Mouse (Mus musculus): Measurements from ENCODE around the gene Gtpbp4.
"Not testable (repeated sequence)": the region's sequence is repeated elsewhere in the genome, so short reads cannot be mapped to it uniquely, and the experiment has no call there.

The Gtpbp4 gene

GRCm38 (mm10) chr13:8972369-8972768 lies 23.5 kb downstream of the Gtpbp4 start:
- DNase-seq (ENCODE audit: low spot score in 2 of 2): no peak

- DNase-seq (ENCODE audit: low spot score in 2 of 2): no peak
Observed at GRCm38 (mm10) chr13:8967742-8968141, 28.1 kb downstream of the Gtpbp4 start.

DNA sequence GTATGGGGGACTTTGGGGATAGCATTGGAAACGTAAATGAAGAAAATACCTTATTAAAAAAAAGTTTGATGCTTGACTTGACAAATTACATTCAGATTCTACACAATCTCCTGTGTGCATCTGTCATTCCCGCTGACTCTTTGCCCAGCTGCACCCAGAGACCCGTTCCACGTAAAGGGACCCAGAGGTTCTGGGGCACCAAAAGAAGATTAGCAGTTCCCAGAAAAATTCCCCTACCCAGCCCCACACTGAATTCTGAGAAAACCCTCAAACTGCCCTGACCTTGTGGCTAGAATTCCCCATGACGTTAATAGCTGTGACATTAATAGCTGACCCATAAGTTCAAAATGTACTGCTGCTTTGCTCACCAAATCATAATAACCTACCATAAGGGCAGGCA lies 30.7 kb downstream of the Gtpbp4 start:
- no peak for DNase-seq (ENCODE audit: low spot score in 2 of 2)

- not testable (repeated sequence) for DNase-seq (ENCODE audit: low spot score in 2 of 2)
Observed at GRCm38 (mm10) chr13:8962266-8962665, 33.6 kb downstream of the Gtpbp4 start.

DNA sequence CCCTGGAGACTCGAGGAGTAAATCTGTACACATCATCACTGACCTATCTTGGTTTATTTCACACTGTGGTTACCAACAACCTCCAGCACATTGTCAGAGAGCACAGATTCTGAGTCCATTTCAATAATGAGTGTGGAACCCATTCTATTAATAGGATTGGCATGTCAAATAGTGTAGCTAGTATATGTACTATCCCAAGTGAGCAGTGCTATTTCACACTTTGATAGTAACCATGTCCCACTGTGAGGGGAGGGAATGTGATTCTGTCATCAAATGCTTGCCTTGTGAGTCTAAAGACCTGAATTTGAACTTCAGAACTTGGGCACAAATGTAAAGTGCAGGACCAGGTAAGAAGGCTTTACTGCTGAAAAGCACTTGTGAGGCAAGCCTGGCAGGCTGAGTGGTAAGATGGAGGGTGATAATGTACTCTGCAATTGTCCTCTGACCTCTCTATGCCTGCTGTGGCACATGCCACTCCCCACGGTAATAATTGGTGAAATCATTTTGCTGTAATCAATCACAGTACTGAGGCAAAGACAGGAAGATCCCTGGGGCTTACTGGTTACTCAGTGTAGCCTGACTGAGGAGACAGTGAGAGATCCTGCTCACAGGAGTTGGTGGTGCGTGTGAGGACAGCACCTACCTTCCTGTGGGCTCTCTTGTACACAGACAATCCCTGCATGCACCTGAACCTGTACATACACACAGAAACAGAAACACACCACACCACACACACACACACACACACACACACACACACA lies 34.6 kb downstream of the Gtpbp4 start:
- DNase-seq (ENCODE audit: low spot score in 2 of 2): not testable (repeated sequence)

GRCm38 (mm10) chr13:8959554-8959953 lies 36.3 kb downstream of the Gtpbp4 start:
- not testable (repeated sequence) for DNase-seq (ENCODE audit: low spot score in 2 of 2)

GRCm38 (mm10) chr13:8959058-8959457 lies 36.8 kb downstream of the Gtpbp4 start:
- DNase-seq (ENCODE audit: low spot score in 2 of 2): not testable (repeated sequence)

DNA sequence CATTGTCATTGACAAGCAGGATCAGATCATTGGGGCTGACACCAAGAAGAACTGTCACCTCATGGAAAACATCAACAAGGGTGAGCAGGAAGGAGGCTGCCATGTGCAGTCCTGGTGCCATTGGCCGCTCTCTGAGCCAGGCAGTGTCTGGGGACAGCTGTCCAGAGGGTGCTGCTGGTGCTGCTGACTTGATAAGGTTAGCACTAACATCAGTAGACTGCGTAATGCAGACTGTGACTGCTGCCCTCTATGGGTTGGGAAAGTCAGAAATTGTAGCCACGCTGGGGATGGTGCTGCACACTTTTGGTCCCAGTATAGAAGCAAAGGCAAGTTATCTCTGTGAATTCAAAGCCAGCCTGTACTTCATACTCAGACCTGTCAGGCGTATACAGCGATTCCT lies 39.0 kb downstream of the Gtpbp4 start:
- not testable (repeated sequence) for DNase-seq (ENCODE audit: low spot score in 2 of 2)

GRCm38 (mm10) chr13:8955127-8955526 lies 40.8 kb downstream of the Gtpbp4 start:
- DNase-seq (ENCODE audit: low spot score in 2 of 2): not testable (repeated sequence)

DNA sequence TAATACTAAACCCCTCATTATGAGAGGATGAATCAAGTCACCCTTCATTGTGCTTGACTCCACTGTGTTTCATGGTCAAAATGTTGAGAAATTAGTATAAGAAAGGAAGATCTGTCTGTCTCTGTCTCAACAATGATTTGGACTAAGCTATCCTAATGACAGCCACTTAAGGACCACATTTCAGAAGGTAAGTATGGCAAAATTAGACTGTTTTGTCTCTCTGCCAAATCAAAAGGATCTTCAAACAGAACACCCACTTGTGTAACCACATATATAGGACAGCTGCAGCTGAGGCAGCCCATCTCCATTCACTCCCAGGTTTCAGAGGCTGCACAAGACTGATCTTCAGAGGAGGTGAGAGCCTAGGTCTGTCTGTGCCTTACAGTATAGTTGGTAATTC lies 43.3 kb downstream of the Gtpbp4 start, which contains the start of gene Idi2:
TSS of gene Idi2 (plus strand) at position 301 of the 400 bp plus-strand sequence.
- DNase-seq (ENCODE audit: low spot score in 2 of 2): not testable (repeated sequence)

DNA sequence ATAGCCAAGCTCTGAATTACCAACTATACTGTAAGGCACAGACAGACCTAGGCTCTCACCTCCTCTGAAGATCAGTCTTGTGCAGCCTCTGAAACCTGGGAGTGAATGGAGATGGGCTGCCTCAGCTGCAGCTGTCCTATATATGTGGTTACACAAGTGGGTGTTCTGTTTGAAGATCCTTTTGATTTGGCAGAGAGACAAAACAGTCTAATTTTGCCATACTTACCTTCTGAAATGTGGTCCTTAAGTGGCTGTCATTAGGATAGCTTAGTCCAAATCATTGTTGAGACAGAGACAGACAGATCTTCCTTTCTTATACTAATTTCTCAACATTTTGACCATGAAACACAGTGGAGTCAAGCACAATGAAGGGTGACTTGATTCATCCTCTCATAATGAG lies 47.8 kb downstream of the Gtpbp4 start, which contains the start of gene Gm9745:
TSS of gene Gm9745 (minus strand) at position 101 of the 400 bp plus-strand sequence.
- not testable (repeated sequence) for DNase-seq (ENCODE audit: low spot score in 2 of 2)

DNA sequence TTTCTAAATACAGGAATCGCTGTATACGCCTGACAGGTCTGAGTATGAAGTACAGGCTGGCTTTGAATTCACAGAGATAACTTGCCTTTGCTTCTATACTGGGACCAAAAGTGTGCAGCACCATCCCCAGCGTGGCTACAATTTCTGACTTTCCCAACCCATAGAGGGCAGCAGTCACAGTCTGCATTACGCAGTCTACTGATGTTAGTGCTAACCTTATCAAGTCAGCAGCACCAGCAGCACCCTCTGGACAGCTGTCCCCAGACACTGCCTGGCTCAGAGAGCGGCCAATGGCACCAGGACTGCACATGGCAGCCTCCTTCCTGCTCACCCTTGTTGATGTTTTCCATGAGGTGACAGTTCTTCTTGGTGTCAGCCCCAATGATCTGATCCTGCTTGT lies 52.1 kb downstream of the Gtpbp4 start:
- DNase-seq (ENCODE audit: low spot score in 2 of 2): not testable (repeated sequence)

DNA sequence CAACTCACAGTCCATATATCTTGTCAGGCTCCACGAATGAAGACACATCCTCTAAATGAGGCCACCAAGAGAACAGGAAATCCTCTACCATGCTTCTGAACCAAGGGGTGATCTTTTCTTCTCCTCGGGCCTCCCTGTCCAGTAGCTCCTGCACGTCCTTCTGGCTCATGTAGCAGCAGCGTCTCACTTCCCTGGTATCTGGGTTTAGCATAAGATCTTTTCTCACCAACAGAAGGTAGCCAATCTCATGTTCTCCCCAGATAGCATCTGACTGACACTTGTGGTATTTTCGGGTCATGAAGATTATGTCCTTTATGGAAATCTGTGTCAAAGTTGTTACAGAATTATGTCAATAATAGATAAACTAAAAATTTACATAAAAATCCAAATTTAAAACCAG lies 54.2 kb downstream of the Gtpbp4 start:
- DNase-seq (ENCODE audit: low spot score in 2 of 2): not testable (repeated sequence)

GRCm38 (mm10) chr13:8941110-8941509 lies 54.8 kb downstream of the Gtpbp4 start:
- DNase-seq (ENCODE audit: low spot score in 2 of 2): not testable (repeated sequence)

- not testable (repeated sequence) for DNase-seq (ENCODE audit: low spot score in 2 of 2)
Observed at GRCm38 (mm10) chr13:8937611-8938140, 58.2 kb downstream of the Gtpbp4 start.

- DNase-seq (ENCODE audit: low spot score in 2 of 2): no peak
Observed at GRCm38 (mm10) chr13:8933499-8933898, 62.4 kb downstream of the Gtpbp4 start.

Measured in frontal cortex, postnatal 36 days (tissue).